Mouse (Mus musculus) c-Kit-negative CD71-positive TER-119-positive erythroid progenitor cells, embryonic 14.5 days (primary cell): ENCODE data around the gene Art1.

ENCODE experiments used
- DNase-seq: peaks from one replicate; pipeline ENCODE4 v3.0.0-alpha.2; 2013; ENCODE audit warnings: low read depth, low spot score

Gene Art1

GRCm38 (mm10) chr7:102108206-102108605 lies 6.7 kb downstream of the Art1 start:
- DNase-seq = no peak

- DNase-seq = no peak
Observed at GRCm38 (mm10) chr7:102109171-102109570, 7.6 kb downstream of the Art1 start, which contains the start of gene Art5. TSS of gene Art5 (minus strand) at chr7:102109489.

GRCm38 (mm10) chr7:102109746-102110145 lies 8.2 kb downstream of the Art1 start:
- no peak for DNase-seq

- DNase-seq = no peak
Observed at GRCm38 (mm10) chr7:102113151-102113729, 11.7 kb downstream of the Art1 start.

- DNase-seq = no peak
Observed at GRCm38 (mm10) chr7:102116579-102117331, 15.2 kb downstream of the Art1 start, which contains the start of gene Chrna10. TSS of gene Chrna10 (minus strand) at chr7:102116828.

- DNase-seq = no peak
Observed at GRCm38 (mm10) chr7:102117382-102117781, 15.8 kb downstream of the Art1 start.

GRCm38 (mm10) chr7:102120326-102120725 lies 18.8 kb downstream of the Art1 start:
- no peak for DNase-seq

GRCm38 (mm10) chr7:102132395-102132794 lies 30.9 kb downstream of the Art1 start:
- DNase-seq = no peak

GRCm38 (mm10) chr7:102137464-102137863 lies 35.9 kb downstream of the Art1 start:
- DNase-seq = peak; percentile 37

- no peak for DNase-seq
Observed at GRCm38 (mm10) chr7:102137898-102138297, 36.4 kb downstream of the Art1 start.

GRCm38 (mm10) chr7:102153691-102154090 lies 52.1 kb downstream of the Art1 start:
- no peak for DNase-seq
